Mouse (Mus musculus): ENCODE measurements at regions not wholly inside any gene's neighbourhood (a gene's known extent, or its start where the extent isn't known, plus 50 kb on each side); places are given as distances from the start of the nearest gene placed in this dataset.

DNA sequence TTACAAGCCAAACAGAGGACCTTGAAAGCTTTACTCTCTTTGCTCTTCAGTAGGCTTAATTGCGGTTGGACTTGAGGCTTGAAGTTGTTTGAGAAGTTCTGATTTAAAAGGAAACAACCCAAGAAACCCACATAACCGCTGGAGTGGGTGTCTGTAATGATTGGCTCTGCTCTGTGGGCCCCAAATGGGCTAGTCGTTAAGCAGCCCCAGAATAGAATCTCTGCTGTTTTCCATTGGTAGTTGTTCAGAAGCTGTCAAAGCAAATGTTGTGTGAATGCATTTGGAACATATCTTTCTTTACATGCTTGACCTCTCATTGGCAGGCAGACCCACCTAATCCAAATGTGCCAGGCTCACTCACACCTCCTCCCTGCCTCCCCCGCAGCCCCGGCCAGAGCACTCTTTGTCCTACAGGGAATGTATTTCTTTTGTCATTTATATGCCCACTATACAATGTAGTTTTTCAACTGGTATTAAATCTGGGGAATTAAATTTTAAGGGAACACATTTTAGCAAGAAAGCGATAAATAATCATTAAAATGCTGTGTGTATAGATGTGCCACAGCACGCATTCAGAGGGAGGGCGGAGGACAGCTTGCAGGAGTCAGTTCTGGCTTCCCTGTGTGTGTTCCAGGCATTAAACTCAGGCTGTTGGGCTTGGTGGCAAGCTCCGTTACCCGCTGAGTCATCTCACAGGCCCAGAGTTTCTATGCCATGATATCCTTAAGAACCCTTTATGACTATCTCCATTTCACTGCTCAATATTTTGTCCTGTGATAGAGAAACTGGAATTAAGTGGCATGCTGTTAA lies 116.9 kb downstream of the Gm7361 start:
- TF ChIP-seq CTCF (IDR thresholded peaks at IDR 0.05; ENCODE audit: insufficient read depth, low read depth, low read length) (no peak), POLR2A (IDR thresholded peaks at IDR 0.05; ENCODE audit: insufficient read depth, low read depth, low read length) (no peak)

Data from olfactory bulb, adult 2 months (tissue).